Mouse (Mus musculus) intestine, postnatal 0 days (tissue): ENCODE data around the gene Dydc1. TPM values are rescaled to one million over a fixed set of nuclear protein-coding genes. Genes with fewer than 3 reads are reported as not detected.

Experiments used
- ATAC-seq: fragments of 200-750 bp; cut with Nextera tagmentation; 2 replicates; pipeline ENCODE4 v1.8.0; 2017; ENCODE audit warnings: mild to moderate bottlenecking, moderate TSS enrichment, moderate library complexity
- H3K27ac ChIP-seq: fragments of 300-500 bp; sonication (generic); 2 replicates; pipeline ENCODE4 v1.5.1; 2014; ENCODE audit warnings: mild to moderate bottlenecking, low read depth, low read length, moderate library complexity
- H3K27me3 ChIP-seq: fragments of 300-500 bp; sonication (generic); replicated peaks from 2 replicates; pipeline ENCODE4 v1.6.1; 2014; ENCODE audit warnings: low read length, mixed read lengths; ENCODE audit not compliant: control insufficient read depth, insufficient read depth
- H3K36me3 ChIP-seq: fragments of 300-500 bp; sonication (generic); 2 replicates; pipeline ENCODE4 v1.6.1; 2014; ENCODE audit warnings: mild to moderate bottlenecking, moderate library complexity; ENCODE audit not compliant: control insufficient read depth, insufficient read depth
- H3K4me1 ChIP-seq: fragments of 300-500 bp; sonication (generic); replicated peaks from 2 replicates; pipeline ENCODE4 v1.6.1; 2014; ENCODE audit warnings: antibody characterized with exemption, low read length, mixed read lengths; ENCODE audit not compliant: control insufficient read depth, insufficient read depth
- H3K4me2 ChIP-seq: fragments of 300-500 bp; sonication (generic); replicated peaks from 2 replicates; pipeline ENCODE4 v1.6.1; 2014; ENCODE audit warnings: low read depth, mild to moderate bottlenecking, moderate library complexity
- H3K4me3 ChIP-seq: fragments of 300-500 bp; sonication (generic); 2 replicates; pipeline ENCODE4 v1.5.1; 2014; ENCODE audit warnings: low read depth, low read length
- H3K9ac ChIP-seq: fragments of 300-500 bp; sonication (generic); 2 replicates; pipeline ENCODE4 v1.6.1; 2014; ENCODE audit warnings: mild to moderate bottlenecking, low read depth, low read length
- H3K9me3 ChIP-seq: fragments of 300-500 bp; sonication (generic); 2 replicates; pipeline ENCODE4 v1.6.1; 2016; ENCODE audit warnings: mixed run types; ENCODE audit not compliant: control insufficient read depth
- CTCF ChIP-seq: sonication (generic); IDR thresholded peaks from 2 replicates; pipeline ENCODE4 v1.5.1; 2016; ENCODE audit warnings: low read depth, mild to moderate bottlenecking, control low read depth, antibody characterized with exemption, moderate library complexity
- WGBS: fragments of 180-500 bp; shearing (Covaris S2); extraction: QIAGEN DNeasy Blood & Tissue Kit; methylation state at CpG from one replicate; pipeline ENCODE4 v1.1.7; 2014; 5-methylcytosine and 5-hydroxymethylcytosine counted together
- polyA plus RNA-seq: library from polyadenylated mRNA; unstranded; fragments of >200 nt; fragmentation: Nextera tagmentation; extraction: Ambion mirVana; gene quantifications from 2 replicates; pipeline ENCODE4 v1.2.1, GENCODE M21; 2015

Gene Dydc1
- polyA plus RNA-seq, 1 experiment from 2014 or later, result not detected

DNA sequence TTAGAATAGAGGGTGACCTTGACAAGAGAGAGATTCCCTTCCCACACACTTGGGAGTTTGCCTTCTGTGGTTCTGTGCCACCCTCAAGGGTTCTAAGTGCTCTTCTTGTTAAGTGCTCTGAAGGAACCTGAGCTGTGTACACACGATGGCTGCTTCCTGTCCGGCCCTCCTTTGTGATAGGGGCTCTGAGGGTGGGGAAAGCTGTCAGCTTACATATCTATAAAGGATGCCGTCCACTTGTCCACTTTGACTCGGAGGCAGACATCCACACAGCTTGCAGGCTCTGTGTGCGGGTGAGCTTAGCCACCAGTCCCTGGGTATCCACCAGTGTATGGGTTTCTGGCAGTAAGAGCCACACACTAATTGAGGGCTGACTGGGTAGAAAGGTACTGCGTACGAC lies 58.8 kb downstream of the Dydc1 start, which contains the start of gene Sftpa1:
TSS of gene Sftpa1 (plus strand) at position 243 of the 400 bp plus-strand sequence.
- 69% methylated on average over 7 of the region's 7 CpGs for WGBS
- Histone ChIP-seq H3K27me3 (no peaks in the 10 kb centered on the region), H3K4me1 (no peaks in the 10 kb centered on the region), H3K9me3 (no peaks in the 10 kb centered on the region), H3K36me3 (no peaks in the 10 kb centered on the region), H3K27ac (no peak within 1 kb of the TSS), H3K4me3 (no peak within 1 kb of the TSS), H3K4me2 (no peak within 1 kb of the TSS), H3K9ac (no peak within 1 kb of the TSS)
- TF ChIP-seq CTCF, result no peak
- ATAC-seq, result no peak

DNA sequence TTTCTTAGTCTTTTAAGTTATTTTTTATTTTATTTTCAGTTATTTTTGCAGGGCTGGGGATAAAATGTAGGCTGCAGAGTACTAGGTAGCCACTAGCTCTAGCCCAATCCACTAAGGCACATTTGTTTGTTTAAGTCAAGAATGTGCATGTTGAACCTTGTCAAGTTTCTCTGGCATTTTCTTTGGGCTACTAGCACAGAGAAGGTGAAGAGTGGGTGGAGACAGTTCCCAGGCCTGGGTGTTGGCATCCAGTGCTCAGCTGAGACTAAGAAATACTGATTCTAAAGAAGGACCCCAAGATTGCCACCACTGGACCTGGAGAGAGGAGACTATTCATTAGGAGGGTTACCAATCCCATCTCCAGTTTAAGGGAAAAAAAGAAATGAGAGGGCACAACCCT lies 64.3 kb downstream of the Dydc1 start:
- H3K4me2 ChIP-seq, result no peak overlapping the region
- ATAC-seq, result no peak
- no peaks in the 10 kb centered on the region for H3K4me1 ChIP-seq
- H3K9me3 ChIP-seq, result no peaks in the 10 kb centered on the region
- H3K9ac ChIP-seq, result no peak overlapping the region
- H3K27me3 ChIP-seq, result no peaks in the 10 kb centered on the region
- no peak overlapping the region for H3K4me3 ChIP-seq
- no peak for TF ChIP-seq CTCF
- H3K27ac ChIP-seq, result no peak overlapping the region
- no peaks in the 10 kb centered on the region for H3K36me3 ChIP-seq

DNA sequence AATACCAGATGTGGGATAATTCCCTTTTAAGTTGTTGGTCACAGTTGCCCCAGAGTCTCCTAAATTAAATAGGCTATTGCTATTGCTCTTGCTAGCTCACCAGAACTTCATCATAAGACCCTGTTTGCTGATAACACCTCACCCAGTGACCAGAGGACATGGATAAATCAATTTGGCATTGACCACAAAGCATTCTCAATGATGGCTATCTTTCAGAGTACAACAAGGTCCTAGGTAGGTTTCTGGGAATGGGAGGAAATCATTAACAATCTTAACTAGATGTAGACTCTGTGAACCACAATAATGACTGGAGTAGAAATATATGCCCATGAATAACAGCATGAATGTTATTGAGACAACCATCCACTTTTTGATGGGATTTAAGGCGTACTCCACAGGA lies 68.0 kb downstream of the Dydc1 start:
- H3K9ac ChIP-seq, result no peak overlapping the region
- no peaks in the 10 kb centered on the region for H3K36me3 ChIP-seq
- 91% methylated on average over 1 of the region's 1 CpGs for WGBS
- no peak overlapping the region for H3K4me3 ChIP-seq
- H3K27me3 ChIP-seq, result no peaks in the 10 kb centered on the region
- ATAC-seq, result no peak
- no peaks in the 10 kb centered on the region for H3K9me3 ChIP-seq
- no peak for TF ChIP-seq CTCF
- H3K4me1 ChIP-seq, result no peaks in the 10 kb centered on the region
- no peak overlapping the region for H3K4me2 ChIP-seq
- no peak overlapping the region for H3K27ac ChIP-seq

Other genes with a start within 250 kb of the Dydc1 start
- not detected in 2 replicates for gene Sh2d4b, start 179.6 kb upstream of the Dydc1 start, polyA plus RNA-seq
- 30.5 and 33.3 TPM in 2 replicates for gene Tspan14, start 106.1 kb upstream of the Dydc1 start, polyA plus RNA-seq
- 86.9 and 96.2 TPM in 2 replicates for gene Fam213a, start 59.1 kb upstream of the Dydc1 start, polyA plus RNA-seq
- gene Dydc2, start 3.7 kb upstream of the Dydc1 start, polyA plus RNA-seq, result not detected in 2 replicates
- gene Mat1a, start 32.1 kb downstream of the Dydc1 start, polyA plus RNA-seq, result 0.08 TPM in 1 of 2 replicates, not detected in the other
- 0.14 TPM in 1 of 2 replicates, not detected in the other for gene Sftpa1, start 58.9 kb downstream of the Dydc1 start, polyA plus RNA-seq
- gene Mbl1, start 78.5 kb downstream of the Dydc1 start, polyA plus RNA-seq, result not detected in 2 replicates
- gene Sftpd, start 112.2 kb downstream of the Dydc1 start, polyA plus RNA-seq, result 0.12 and 0.23 TPM in 2 replicates
- gene Gm2832, start 205.9 kb downstream of the Dydc1 start, polyA plus RNA-seq, result not detected in 2 replicates